Mouse (Mus musculus) C2C12 (cell line): Measurements from ENCODE around the gene Prrg4.

ENCODE experiments used
- CEBPB ChIP-seq: IDR thresholded peaks from one replicate; pipeline ENCODE4 v1.6.1; 2011; ENCODE audit warnings: low read depth, mild to moderate bottlenecking, control low read depth, moderate library complexity
- CTCF ChIP-seq: IDR thresholded peaks from one replicate; pipeline ENCODE4 v1.5.1; 2011; ENCODE audit not compliant: control insufficient read depth, insufficient read depth, insufficient read length
- FOSL1 ChIP-seq: IDR thresholded peaks from one replicate; pipeline ENCODE4 v1.8.0; 2011; ENCODE audit warnings: mild to moderate bottlenecking, low read length; ENCODE audit not compliant: poor library complexity, insufficient read depth, severe bottlenecking
- USF1 ChIP-seq: IDR thresholded peaks from one replicate; pipeline ENCODE4 v1.6.1; 2011; ENCODE audit warnings: low read depth, mild to moderate bottlenecking, control low read depth, moderate library complexity

GRCm38 (mm10) chr2:104816866-104817439 is 32.7 kb downstream of the Prrg4 start:
- peak; percentile 32 for TF ChIP-seq CTCF
- no peak for TF ChIP-seq USF1
- no peak for TF ChIP-seq FOSL1
- no peak for TF ChIP-seq CEBPB
